Mouse (Mus musculus): ENCODE data around the gene Elf1.

- TF ChIP-seq POLR2A (IDR thresholded peaks at IDR 0.05; ENCODE audit: borderline replicate concordance, low read depth, low read length) = no peak
- TF ChIP-seq CTCF (IDR thresholded peaks at IDR 0.05; ENCODE audit: low read depth, low read length) = no peak
Measured at GRCm38 (mm10) chr14:79530761-79531160, 49.8 kb downstream of the Elf1 start.
